Mouse (Mus musculus) midbrain, embryonic 12.5 days (tissue): Measurements from ENCODE around the gene Tab3. TPM values are rescaled to one million over a fixed set of nuclear protein-coding genes. Genes with fewer than 3 reads are reported as not detected.
A peak's percentile ranks its signal among the peaks of the same experiment; 100 is the strongest.

Source experiments
- ATAC-seq: fragments of 200-750 bp; cut with Nextera tagmentation; 2 replicates; pipeline ENCODE4 v1.8.0; 2017; ENCODE audit warnings: low read depth, moderate TSS enrichment, moderate library complexity; ENCODE audit not compliant: low FRiP score
- H3K27ac ChIP-seq: fragments of 300-500 bp; sonication (generic); replicated peaks from 2 replicates; pipeline ENCODE4 v1.5.1; 2016; ENCODE audit warnings: mild to moderate bottlenecking
- H3K27me3 ChIP-seq: fragments of 300-500 bp; sonication (generic); 2 replicates; pipeline ENCODE4 v1.6.1; 2016; ENCODE audit warnings: mild to moderate bottlenecking
- H3K36me3 ChIP-seq: fragments of 300-500 bp; sonication (generic); 2 replicates; pipeline ENCODE4 v1.6.1; 2016
- H3K4me1 ChIP-seq: fragments of 300-500 bp; sonication (generic); 2 replicates; pipeline ENCODE4 v1.6.1; 2016
- H3K4me2 ChIP-seq: fragments of 300-500 bp; sonication (generic); replicated peaks from 2 replicates; pipeline ENCODE4 v1.6.1; 2016; ENCODE audit warnings: mild to moderate bottlenecking, moderate library complexity
- H3K4me3 ChIP-seq: fragments of 300-500 bp; sonication (generic); 2 replicates; pipeline ENCODE4 v1.5.1; 2016; ENCODE audit warnings: mild to moderate bottlenecking
- H3K9ac ChIP-seq: fragments of 300-500 bp; sonication (generic); replicated peaks from 2 replicates; pipeline ENCODE4 v1.6.1; 2016; ENCODE audit warnings: mild to moderate bottlenecking, moderate library complexity
- H3K9me3 ChIP-seq: fragments of 300-500 bp; sonication (generic); 2 replicates; pipeline ENCODE4 v1.6.1; 2016; ENCODE audit warnings: mild to moderate bottlenecking
- WGBS: fragments of 180-500 bp; shearing (Covaris S2); methylation state at CpG from one replicate; pipeline ENCODE4 v1.1.7; 2016; 5-methylcytosine and 5-hydroxymethylcytosine counted together
- polyA plus RNA-seq: library from polyadenylated mRNA; unstranded; fragments of >200 nt; fragmentation: Nextera tagmentation; extraction: Ambion mirVana; gene quantifications from 2 replicates; pipeline ENCODE4 v1.2.1, GENCODE M21; 2016

The Tab3 gene
- 5.1 and 5.5 TPM in 2 replicates for polyA plus RNA-seq

GRCm38 (mm10) chrX:85573532-85574181 lies at the start of gene Tab3:
TSS of gene Tab3 (plus strand) at chrX:85574022.
- Histone ChIP-seq H3K4me3 (peak within 1 kb of the TSS; percentile 64), H3K9ac (peak within 1 kb of the TSS; percentile 75), H3K27ac (peak within 1 kb of the TSS; percentile 58), H3K9me3 (no peaks in the 10 kb centered on the region), H3K27me3 (no peaks in the 10 kb centered on the region), H3K4me2 (peak within 1 kb of the TSS; percentile 58), H3K4me1 (no peaks in the 10 kb centered on the region), H3K36me3 (no peaks in the 10 kb centered on the region)
- 21% methylated on average over 47 of the region's 64 CpGs for WGBS
- ATAC-seq = peak; percentile 98

- H3K4me2 ChIP-seq = no peak overlapping the region
- H3K27me3 ChIP-seq = no peaks in the 10 kb centered on the region
- H3K4me1 ChIP-seq = no peaks in the 10 kb centered on the region
- no peak overlapping the region for H3K9ac ChIP-seq
- no peak for ATAC-seq
- H3K9me3 ChIP-seq = no peaks in the 10 kb centered on the region
- no peak overlapping the region for H3K27ac ChIP-seq
- H3K36me3 ChIP-seq = no peaks in the 10 kb centered on the region
- WGBS = 57% methylated on average over 1 of the region's 1 CpGs
- H3K4me3 ChIP-seq = no peak overlapping the region
Measured at GRCm38 (mm10) chrX:85525545-85525944, 48.3 kb upstream of the Tab3 start.

- Histone ChIP-seq H3K9ac (no peak overlapping the region), H3K36me3 (no peaks in the 10 kb centered on the region), H3K4me1 (no peaks in the 10 kb centered on the region), H3K4me2 (no peak overlapping the region), H3K9me3 (no peaks in the 10 kb centered on the region), H3K27me3 (no peaks in the 10 kb centered on the region), H3K4me3 (no peak overlapping the region), H3K27ac (no peak overlapping the region)
- WGBS = 72% methylated on average over 5 of the region's 5 CpGs
- ATAC-seq = no peak
Measured at GRCm38 (mm10) chrX:85526263-85527019, 47.4 kb upstream of the Tab3 start.

- no peak for ATAC-seq
- 87% methylated on average over 2 of the region's 2 CpGs for WGBS
- no peak overlapping the region for H3K27ac ChIP-seq
Measured at GRCm38 (mm10) chrX:85558931-85559330, 14.9 kb upstream of the Tab3 start.

GRCm38 (mm10) chrX:85566256-85566655 lies 7.6 kb upstream of the Tab3 start:
- 76% methylated on average over 4 of the region's 4 CpGs for WGBS
- Histone ChIP-seq H3K27ac (no peak overlapping the region), H3K4me1 (no peaks in the 10 kb centered on the region), H3K4me3 (no peak overlapping the region), H3K4me2 (no peak overlapping the region), H3K9me3 (no peaks in the 10 kb centered on the region), H3K27me3 (no peaks in the 10 kb centered on the region), H3K9ac (no peak overlapping the region), H3K36me3 (no peaks in the 10 kb centered on the region)
- no peak for ATAC-seq

More at GRCm38 (mm10) chrX:85558931-85559330, 14.9 kb upstream of the Tab3 start:
- no peaks in the 10 kb centered on the region for H3K27me3 ChIP-seq
- H3K4me3 ChIP-seq = no peak overlapping the region
- H3K9ac ChIP-seq = no peak overlapping the region
- no peaks in the 10 kb centered on the region for H3K4me1 ChIP-seq
- H3K9me3 ChIP-seq = no peaks in the 10 kb centered on the region
- no peak overlapping the region for H3K4me2 ChIP-seq
- no peaks in the 10 kb centered on the region for H3K36me3 ChIP-seq

GRCm38 (mm10) chrX:85574182-85574541 lies 340 bp downstream of the Tab3 start:
- 12% methylated on average over 18 of the region's 34 CpGs for WGBS
- H3K4me2 ChIP-seq = peak overlapping the region; percentile 58
- H3K27me3 ChIP-seq = no peaks in the 10 kb centered on the region
- peak overlapping the region; percentile 75 for H3K9ac ChIP-seq
- peak; percentile 78 for ATAC-seq
- no peaks in the 10 kb centered on the region for H3K4me1 ChIP-seq
- H3K27ac ChIP-seq = peak overlapping the region; percentile 58
- H3K4me3 ChIP-seq = peak overlapping the region; percentile 64
- no peaks in the 10 kb centered on the region for H3K36me3 ChIP-seq
- H3K9me3 ChIP-seq = no peaks in the 10 kb centered on the region

- no peaks in the 10 kb centered on the region for H3K4me1 ChIP-seq
- 68% methylated on average over 6 of the region's 6 CpGs for WGBS
- H3K4me2 ChIP-seq = no peak overlapping the region
- no peaks in the 10 kb centered on the region for H3K36me3 ChIP-seq
- no peaks in the 10 kb centered on the region for H3K27me3 ChIP-seq
- no peak overlapping the region for H3K27ac ChIP-seq
- no peak overlapping the region for H3K9ac ChIP-seq
- no peak for ATAC-seq
- H3K9me3 ChIP-seq = no peaks in the 10 kb centered on the region
- H3K4me3 ChIP-seq = no peak overlapping the region
Measured at GRCm38 (mm10) chrX:85576310-85576709, 2.5 kb downstream of the Tab3 start.

GRCm38 (mm10) chrX:85580768-85581167 lies 6.9 kb downstream of the Tab3 start:
- no peak for ATAC-seq
- H3K27me3 ChIP-seq = no peaks in the 10 kb centered on the region
- no peaks in the 10 kb centered on the region for H3K4me1 ChIP-seq
- WGBS = 66% methylated on average over 2 of the region's 2 CpGs
- H3K9ac ChIP-seq = no peak overlapping the region
- H3K4me3 ChIP-seq = no peak overlapping the region
- no peaks in the 10 kb centered on the region for H3K9me3 ChIP-seq
- no peaks in the 10 kb centered on the region for H3K36me3 ChIP-seq
- H3K27ac ChIP-seq = no peak overlapping the region
- H3K4me2 ChIP-seq = no peak overlapping the region

- Histone ChIP-seq H3K4me1 (no peaks in the 10 kb centered on the region), H3K4me3 (no peak overlapping the region), H3K36me3 (no peaks in the 10 kb centered on the region), H3K27ac (no peak overlapping the region), H3K9me3 (no peaks in the 10 kb centered on the region), H3K27me3 (no peaks in the 10 kb centered on the region), H3K9ac (no peak overlapping the region), H3K4me2 (no peak overlapping the region)
- WGBS = 92% methylated on average over 1 of the region's 1 CpGs
- no peak for ATAC-seq
Measured at GRCm38 (mm10) chrX:85582517-85582916, 8.7 kb downstream of the Tab3 start.

GRCm38 (mm10) chrX:85585575-85585974 lies 11.8 kb downstream of the Tab3 start:
- ATAC-seq = no peak
- Histone ChIP-seq H3K4me2 (no peak overlapping the region), H3K9me3 (no peaks in the 10 kb centered on the region), H3K36me3 (no peaks in the 10 kb centered on the region), H3K9ac (no peak overlapping the region), H3K27ac (no peak overlapping the region), H3K27me3 (no peaks in the 10 kb centered on the region), H3K4me3 (no peak overlapping the region), H3K4me1 (no peaks in the 10 kb centered on the region)

- 89% methylated on average over 2 of the region's 2 CpGs for WGBS
- Histone ChIP-seq H3K9ac (no peak overlapping the region), H3K27me3 (no peaks in the 10 kb centered on the region), H3K4me1 (no peaks in the 10 kb centered on the region), H3K36me3 (no peaks in the 10 kb centered on the region), H3K9me3 (no peaks in the 10 kb centered on the region), H3K27ac (no peak overlapping the region), H3K4me2 (no peak overlapping the region), H3K4me3 (no peak overlapping the region)
- no peak for ATAC-seq
Measured at GRCm38 (mm10) chrX:85614701-85615100, 40.9 kb downstream of the Tab3 start.

- no peak overlapping the region for H3K9ac ChIP-seq
- H3K9me3 ChIP-seq = no peaks in the 10 kb centered on the region
- H3K4me1 ChIP-seq = no peaks in the 10 kb centered on the region
- no peaks in the 10 kb centered on the region for H3K27me3 ChIP-seq
- no peak; the same call in none of the 2 replicates for ATAC-seq
- no peak overlapping the region for H3K4me2 ChIP-seq
- 45% methylated on average over 8 of the region's 8 CpGs for WGBS
- no peak overlapping the region for H3K27ac ChIP-seq
- no peak overlapping the region for H3K4me3 ChIP-seq
- H3K36me3 ChIP-seq = no peaks in the 10 kb centered on the region
Measured at GRCm38 (mm10) chrX:85646204-85646777, 72.5 kb downstream of the Tab3 start.
